In the genomic region with DNA sequence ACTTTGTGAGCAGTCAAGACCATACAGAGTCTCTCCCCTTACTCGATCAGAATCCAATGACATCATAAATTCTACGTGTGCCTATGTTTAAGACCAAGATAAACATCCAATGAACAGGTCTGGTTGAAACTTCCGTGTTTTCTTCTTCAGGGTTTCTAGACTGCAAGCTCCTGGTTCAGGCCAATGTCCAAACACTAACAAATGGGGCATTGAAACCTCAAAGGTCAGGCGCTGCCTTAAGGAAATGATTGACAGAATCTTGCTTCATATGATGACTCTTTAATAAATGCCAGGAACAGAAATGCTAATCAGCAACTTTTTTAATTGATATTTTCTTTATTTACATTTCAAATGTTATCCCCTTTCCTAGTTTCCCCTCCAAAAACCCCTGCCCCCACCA, we compare ENCODE assay signal across 23 mouse cellular contexts. TPM values are rescaled to one million over a fixed set of nuclear protein-coding genes. Genes with fewer than 3 reads are reported as not detected.
"Had no signal": no experiment of that assay in that cellular context is flagged by ENCODE, and none has a peak within 500 bp of the region (broad histone marks: within the 10 kb centered on the region; RNA-seq: fewer than 3 reads in every experiment).

No protein-coding gene starts in this region.

- H3K9ac ChIP-seq: hindbrain, embryonic 14.5 days; limb, embryonic 12.5 days; liver, embryonic 14.5 days; neural tube, embryonic 12.5 days; stomach, embryonic 15.5 days had no signal

- H3K4me2 ChIP-seq: hindbrain, embryonic 14.5 days; limb, embryonic 12.5 days; neural tube, embryonic 12.5 days; stomach, embryonic 15.5 days had no signal

- ATAC-seq: lung, postnatal 0 days had no signal

- DNase-seq: liver; lung, adult 2 months; lung, postnatal 4 days; midbrain, embryonic 14.5 days; right cerebral cortex, postnatal 4 days; thymus, adult 2 months; thymus, postnatal 25 days had no signal

- H3K9me3 ChIP-seq: limb, embryonic 12.5 days; midbrain, embryonic 10.5 days; neural tube, embryonic 12.5 days; stomach, embryonic 15.5 days had no signal

- H3K4me1 ChIP-seq: limb, embryonic 12.5 days; midbrain, embryonic 10.5 days; neural tube, embryonic 12.5 days; stomach, embryonic 15.5 days had no signal

- H3K27ac ChIP-seq: hindbrain, embryonic 14.5 days; kidney, postnatal 0 days; limb, embryonic 12.5 days; liver, embryonic 14.5 days; midbrain, embryonic 10.5 days; neural tube, embryonic 12.5 days; stomach, embryonic 15.5 days had no signal

- H3K27me3 ChIP-seq: limb, embryonic 12.5 days; neural tube, embryonic 12.5 days; stomach, embryonic 15.5 days had no signal

- H3K4me3 ChIP-seq: layer of hippocampus, adult 2 months; limb, embryonic 12.5 days; midbrain, embryonic 10.5 days; myocyte; neural tube, embryonic 12.5 days; stomach, embryonic 15.5 days had no signal

- H3K36me3 ChIP-seq: limb, embryonic 12.5 days; midbrain, embryonic 10.5 days; neural tube, embryonic 12.5 days; stomach, embryonic 15.5 days had no signal

RNA-seq across cellular contexts. Expression of gene Sh2d7, which starts 18.5 kb away (rescaled TPM):
- total RNA-seq: layer of hippocampus, adult 2 months; layer of hippocampus, postnatal 10 days; left cerebral cortex, postnatal 36 days; megakaryocyte, adult 5-6 weeks; neutrophil, adult 5-6 weeks had no signal
- polyA plus RNA-seq: hindbrain, embryonic 14.5 days; kidney, postnatal 0 days; limb, embryonic 12.5 days; liver, embryonic 14.5 days; lung, postnatal 0 days; midbrain, embryonic 10.5 days; midbrain, embryonic 14.5 days; myocyte; neural tube, embryonic 12.5 days; spleen, adult 2 months; stomach, embryonic 15.5 days; urinary bladder, adult 2 months had no signal
